Mouse (Mus musculus) ES-Bruce4 (cell line): Measurements from ENCODE around the gene Zc3h7b.

ENCODE experiments used
- CTCF ChIP-seq: IDR thresholded peaks from one replicate; pipeline ENCODE4 v1.8.1; 2011; ENCODE audit warnings: low read depth, low read length
- EP300 ChIP-seq: IDR thresholded peaks from 2 replicates; pipeline ENCODE4 v1.6.1; 2011; ENCODE audit warnings: low read depth, low read length; ENCODE audit not compliant: insufficient read depth
- POLR2A ChIP-seq: IDR thresholded peaks from one replicate; pipeline ENCODE4 v1.8.1; 2011; ENCODE audit warnings: low read length; ENCODE audit not compliant: insufficient read depth

DNA sequence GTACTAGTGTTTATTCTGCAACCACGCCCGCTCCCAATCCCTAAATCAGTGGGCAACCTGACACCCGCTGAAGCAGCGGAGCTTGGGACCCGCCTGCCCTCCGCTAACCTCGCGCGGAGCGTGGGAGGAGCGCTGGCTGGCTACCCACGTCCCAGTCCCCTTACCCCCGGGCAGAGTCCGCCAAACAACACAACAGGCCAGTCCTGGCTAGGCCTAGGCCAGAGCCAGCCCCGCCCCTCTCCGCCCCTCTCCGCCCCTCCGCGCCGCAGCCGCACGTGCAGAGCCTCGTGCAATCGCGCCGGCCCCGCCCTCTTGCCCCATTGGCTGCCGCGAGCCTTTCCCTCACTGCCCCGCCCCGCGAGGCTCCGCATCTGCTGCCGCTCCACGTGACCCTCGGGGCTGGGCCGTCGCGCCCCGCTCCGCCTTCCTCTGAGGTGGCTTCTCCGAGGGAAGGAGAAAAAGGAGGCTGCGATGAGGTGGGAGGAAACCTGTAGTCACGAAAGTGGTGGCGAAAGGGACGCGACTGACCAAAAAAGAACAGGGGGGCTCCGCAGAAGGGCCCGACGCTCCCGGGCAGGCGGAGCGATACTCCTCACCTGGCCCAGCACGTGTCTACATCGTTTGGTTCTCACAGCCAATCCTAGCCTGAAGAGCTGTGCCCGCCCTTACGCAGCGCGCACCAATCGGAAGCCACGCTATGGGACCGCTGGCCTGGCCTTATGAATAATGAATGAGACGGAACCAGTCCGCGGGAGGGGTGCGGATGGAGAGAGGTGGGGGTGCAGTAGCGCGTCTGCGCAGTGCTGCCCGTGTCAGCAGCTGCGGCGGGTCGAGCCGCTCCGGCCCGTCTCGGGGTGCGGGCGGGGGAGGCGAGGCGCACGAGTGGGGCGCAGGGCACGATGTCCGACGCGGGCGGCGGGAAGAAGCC is 66.1 kb downstream of the Zc3h7b start:
- no peak for TF ChIP-seq EP300
- no peak for TF ChIP-seq CTCF
- TF ChIP-seq POLR2A = no peak
